9 mouse cellular contexts compared by ENCODE assay signal in the genomic region with DNA sequence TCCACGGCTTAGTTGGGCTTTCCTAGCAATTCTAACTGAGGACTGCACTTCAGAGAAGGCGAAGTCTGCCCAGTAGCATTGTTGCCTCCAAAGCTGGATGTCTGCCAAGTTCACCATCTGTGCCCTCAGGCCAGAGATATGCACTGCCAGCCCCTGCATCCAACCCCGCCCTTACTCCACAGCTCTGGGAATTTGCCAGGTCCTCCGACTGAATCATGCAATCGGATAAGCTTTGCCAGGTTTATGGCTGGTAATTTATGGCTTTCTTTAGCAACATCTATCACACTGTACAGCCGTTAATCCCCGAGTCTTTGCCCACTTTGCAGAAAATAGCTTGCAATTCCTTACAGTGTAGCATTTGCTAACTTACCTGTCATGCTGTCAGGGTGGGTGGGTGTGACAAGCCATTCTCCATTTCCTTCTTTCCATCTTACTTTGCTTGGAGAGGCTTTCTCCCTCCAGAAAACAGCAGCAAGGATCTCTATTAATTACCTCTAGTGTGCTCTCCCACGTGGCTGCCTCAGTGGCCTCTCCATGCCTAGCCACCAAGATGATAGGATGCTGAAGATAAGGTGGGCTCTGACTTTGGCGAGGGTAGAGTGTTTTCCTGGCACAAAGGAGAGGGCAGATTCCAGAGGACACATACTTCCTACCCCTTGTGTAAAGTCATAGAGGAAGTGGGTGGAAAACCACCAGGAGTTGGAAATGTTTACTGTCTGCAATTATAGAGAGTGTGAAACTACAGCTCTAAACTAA.
A peak's percentile ranks its signal among the peaks of the same experiment; 100 is the strongest.
DNase-seq lines count a peak whose midpoint lies in the region; ATAC-seq and TF ChIP-seq lines count a peak whose summit lies in the region.
"Had no signal": no experiment of that assay in that cellular context is flagged by ENCODE, and none has a peak within 500 bp of the region (broad histone marks: within the 10 kb centered on the region; RNA-seq: fewer than 3 reads in every experiment).

No protein-coding gene starts in this region.

- no peak overlapping the region for H3K9ac ChIP-seq in forebrain, embryonic 16.5 days (replicated peaks; ENCODE audit: low read depth, low read length)
- H3K9ac ChIP-seq in hindbrain, embryonic 14.5 days, result no peak overlapping the region

- no peaks in the 10 kb centered on the region for H3K27me3 ChIP-seq in forebrain, embryonic 16.5 days (replicated peaks; ENCODE audit: control insufficient read depth, insufficient read depth, low read length)
- no peaks in the 10 kb centered on the region for H3K27me3 ChIP-seq in hindbrain, embryonic 14.5 days (ENCODE audit: control insufficient read depth, insufficient read depth, low read length)
- H3K27me3 ChIP-seq in myocyte (ENCODE audit: control insufficient read depth, insufficient read depth, insufficient read length), result no peaks in the 10 kb centered on the region

- H3K4me3 ChIP-seq in forebrain, embryonic 16.5 days (replicated peaks; ENCODE audit: low read length), result no peak overlapping the region
- H3K4me3 ChIP-seq in hindbrain, embryonic 14.5 days (replicated peaks; ENCODE audit: low read length), result no peak overlapping the region
- H3K4me3 ChIP-seq in left cerebral cortex, adult 2 months, result no peak overlapping the region
- no peak overlapping the region for H3K4me3 ChIP-seq in myocyte
- H3K4me3 ChIP-seq: erythroblast, embryonic 14.5 days had no signal

- DNase-seq in embryo, embryonic 11 days, result peak; percentile 32
- DNase-seq in embryo, embryonic 10 days (ENCODE audit: low spot score), result no peak
- peak; percentile 90 to 92 for DNase-seq in adrenal gland, postnatal 36 days
- DNase-seq in hindbrain, embryonic 14.5 days (ENCODE audit: low spot score), result peak; percentile 86
- DNase-seq in left cerebral cortex, adult 2 months (ENCODE audit: extremely low spot score in 1 of 2, low spot score in 2 of 2), result peak; percentile 35 to 42
- peak; percentile 85 for DNase-seq in urinary bladder, postnatal 14 days (ENCODE audit: low spot score)

- TF ChIP-seq POLR2A in myocyte (IDR thresholded peaks at IDR 0.05; ENCODE audit: insufficient read length, low read depth), result no peak

- no peak for TF ChIP-seq CTCF in left cerebral cortex, adult 2 months (IDR thresholded peaks at IDR 0.05)

- intact Hi-C loops in left cerebral cortex, adult 2 months (cut with DNase I), result no loop called here

- no peak overlapping the region for H3ac ChIP-seq in myocyte (ENCODE audit: control insufficient read depth, insufficient read length)

- ATAC-seq in forebrain, embryonic 16.5 days, result peak; percentile 89
- ATAC-seq in hindbrain, embryonic 14.5 days (ENCODE audit: low FRiP score), result peak; percentile 77; the same call in 1 of the 2 replicates

- H3K9me3 ChIP-seq in forebrain, embryonic 16.5 days (ENCODE audit: control insufficient read depth, low read length), result no peaks in the 10 kb centered on the region
- no peaks in the 10 kb centered on the region for H3K9me3 ChIP-seq in hindbrain, embryonic 14.5 days (ENCODE audit: control insufficient read depth, low read length)

- peak overlapping the region; percentile 29 for H3K4me2 ChIP-seq in forebrain, embryonic 16.5 days (ENCODE audit: low read length)
- no peak overlapping the region; the same call in 1 of the 2 replicates for H3K4me2 ChIP-seq in hindbrain, embryonic 14.5 days (replicated peaks)
- H3K4me2 ChIP-seq in myocyte (ENCODE audit: low read depth), result peak overlapping the region; percentile 74

- 14% methylated on average over 9 of the region's 9 CpGs for WGBS in forebrain, embryonic 16.5 days
- WGBS in hindbrain, embryonic 14.5 days, result 49% methylated on average over 9 of the region's 9 CpGs

- peaks cover 12% of the 10 kb centered on the region for H3K4me1 ChIP-seq in forebrain, embryonic 16.5 days (replicated peaks; ENCODE audit: control insufficient read depth, insufficient read depth, low read length)
- peaks cover 14% of the 10 kb centered on the region for H3K4me1 ChIP-seq in hindbrain, embryonic 14.5 days (replicated peaks; ENCODE audit: control insufficient read depth, insufficient read depth, low read length)

- peak overlapping the region; percentile 45; the same call in 1 of the 2 replicates for H3K27ac ChIP-seq in forebrain, embryonic 16.5 days (ENCODE audit: low read length)
- 0 out of 2 replicates have a peak overlapping the region, but pooled peaks have one; percentile 14 for H3K27ac ChIP-seq in hindbrain, embryonic 14.5 days
- H3K27ac ChIP-seq in left cerebral cortex, adult 2 months, result no peak overlapping the region

- H3K79me2 ChIP-seq in myocyte (ENCODE audit: control insufficient read depth, insufficient read depth), result no peaks in the 10 kb centered on the region

- H3K36me3 ChIP-seq in forebrain, embryonic 16.5 days (ENCODE audit: control insufficient read depth, insufficient read depth), result no peaks in the 10 kb centered on the region
- no peaks in the 10 kb centered on the region for H3K36me3 ChIP-seq in hindbrain, embryonic 14.5 days (replicated peaks; ENCODE audit: control insufficient read depth, insufficient read depth)
- H3K36me3 ChIP-seq in myocyte (ENCODE audit: control insufficient read depth, insufficient read depth), result no peaks in the 10 kb centered on the region

TF ChIP-seq in myocyte, 11 proteins besides CTCF, POLR2A, EP300 and RAD21:
- TF ChIP-seq USF1 (IDR thresholded peaks at IDR 0.05; ENCODE audit: low read depth) (no peak), CEBPB (IDR thresholded peaks at IDR 0.05; ENCODE audit: insufficient read depth, poor library complexity, severe bottlenecking) (peak; percentile 91), MYOG (IDR thresholded peaks at IDR 0.05; ENCODE audit: control insufficient read depth in 1 of 3, insufficient read depth in 1 of 3, insufficient read length in 2 of 3, low read depth in 2 of 3) (peak in 1 of 3 experiments; percentile 63), MYOD1 (IDR thresholded peaks at IDR 0.05; ENCODE audit: control insufficient read depth in 1 of 3, insufficient read length in 2 of 3, low read depth in 2 of 3) (peak in 2 of 3 experiments; percentile 50 to 78), E2F4 (IDR thresholded peaks at IDR 0.05; ENCODE audit: insufficient read depth) (no peak)
